Comparison of ENCODE assay signal across 13 mouse cellular contexts in the genomic region with DNA sequence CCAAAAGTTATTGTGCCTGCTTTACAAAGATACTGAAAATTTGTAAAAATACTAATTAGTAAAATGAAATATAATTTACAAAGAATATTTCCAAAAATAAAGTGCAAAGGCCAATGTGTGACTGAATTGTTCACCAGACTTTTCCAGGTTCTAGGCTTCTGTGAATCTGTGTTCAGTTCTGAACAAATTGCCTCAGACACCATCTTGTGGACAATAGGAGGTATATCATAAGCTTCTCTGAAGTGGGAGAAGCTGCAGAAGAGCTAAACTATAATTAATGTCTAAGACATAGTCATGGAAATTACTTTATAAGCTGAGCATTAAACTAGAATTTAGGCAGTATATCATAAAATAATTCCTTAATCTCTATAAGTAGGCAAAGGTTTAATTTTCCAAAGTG.
"Had no signal": no experiment of that assay in that cellular context is flagged by ENCODE, and none has a peak within 500 bp of the region (broad histone marks: within the 10 kb centered on the region; RNA-seq: fewer than 3 reads in every experiment).

No protein-coding gene starts in this region.

- H3K4me1 ChIP-seq: kidney, embryonic 15.5 days; liver, embryonic 15.5 days; megakaryocyte, embryonic 14.5 days; midbrain, embryonic 15.5 days had no signal

- H3K36me3 ChIP-seq: kidney, embryonic 15.5 days; limb, embryonic 10.5 days; liver, embryonic 15.5 days; midbrain, embryonic 15.5 days had no signal

- H3K4me2 ChIP-seq: kidney, embryonic 15.5 days; liver, embryonic 11.5 days; liver, embryonic 15.5 days; midbrain, embryonic 11.5 days; midbrain, embryonic 15.5 days had no signal

- H3K4me3 ChIP-seq: kidney, embryonic 15.5 days; limb, embryonic 10.5 days; liver, embryonic 15.5 days; megakaryocyte, embryonic 14.5 days; midbrain, embryonic 15.5 days had no signal

- ATAC-seq: midbrain, embryonic 15.5 days had no signal

- H3K9me3 ChIP-seq: kidney, embryonic 15.5 days; limb, embryonic 10.5 days; liver, embryonic 15.5 days; midbrain, embryonic 15.5 days had no signal

- H3K27ac ChIP-seq: kidney, embryonic 15.5 days; limb, embryonic 10.5 days; liver, embryonic 15.5 days; macrophage; midbrain, embryonic 15.5 days had no signal

- H3K27me3 ChIP-seq: kidney, embryonic 15.5 days; liver, embryonic 15.5 days; megakaryocyte, embryonic 14.5 days; midbrain, embryonic 15.5 days had no signal

- DNase-seq: kidney, postnatal 25 days; lung, adult 2 months; lung, postnatal 14 days; right cerebral cortex, postnatal 25 days; thymus, postnatal 4 days had no signal

- H3K9ac ChIP-seq: kidney, embryonic 15.5 days; liver, embryonic 15.5 days; midbrain, embryonic 15.5 days had no signal
